Mouse (Mus musculus): ENCODE results near the gene Selplg. TPM values are rescaled to one million over a fixed set of nuclear protein-coding genes. Genes with fewer than 3 reads are reported as not detected.
A peak's percentile ranks its signal among the peaks of the same experiment; 100 is the strongest.

The Selplg gene
- polyA plus RNA-seq, 1 experiment from 2014 or later, result 5.3 TPM

DNA sequence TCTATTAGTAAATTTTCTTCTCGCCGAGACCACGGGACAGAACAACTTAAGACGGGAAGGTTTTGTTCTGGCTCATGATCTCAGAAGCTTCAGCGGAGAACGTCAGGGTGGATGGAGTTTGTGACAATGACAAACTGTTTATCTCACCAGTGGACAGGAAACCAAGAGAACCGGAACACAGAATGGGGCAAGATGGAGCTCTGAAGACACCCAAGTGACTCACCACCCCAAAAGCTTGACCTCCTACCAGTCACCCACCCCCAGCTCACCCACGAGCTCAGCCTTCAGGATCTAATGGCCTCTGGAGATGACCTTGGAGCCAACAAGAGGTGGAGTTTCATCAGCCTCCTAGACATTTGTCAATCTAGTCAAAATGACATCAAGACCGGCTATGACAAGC, 27.1 kb downstream of the Selplg start:
- Histone ChIP-seq H3K36me3 (no peaks in the 10 kb centered on the region), H3K4me3 (replicated peaks) (no peak overlapping the region), H3K27me3 (no peaks in the 10 kb centered on the region), H3K9me3 (replicated peaks) (no peaks in the 10 kb centered on the region), H3K9ac (no peak overlapping the region), H3K4me1 (peaks cover 38% of the 10 kb centered on the region), H3K27ac (replicated peaks) (0 out of 2 replicates have a peak overlapping the region, but pooled peaks have one; percentile 51), H3K4me2 (replicated peaks) (no peak overlapping the region)
- WGBS, result 70% methylated on average over 9 of the region's 9 CpGs
- ATAC-seq (ENCODE audit: insufficient number of reproducible peaks, low FRiP score, low TSS enrichment, low read depth), result no peak

GRCm38 (mm10) chr5:113804395-113804966, 28.0 kb downstream of the Selplg start:
- ATAC-seq (ENCODE audit: insufficient number of reproducible peaks, low FRiP score, low TSS enrichment, low read depth), result peak; percentile 69
- 40% methylated on average over 7 of the region's 7 CpGs for whole genome bisulfite sequencing
- no peak overlapping the region for H3K9ac ChIP-seq
- no peak overlapping the region for H3K4me2 ChIP-seq (replicated peaks)
- peaks cover 45% of the 10 kb centered on the region for H3K4me1 ChIP-seq
- H3K4me3 ChIP-seq (replicated peaks), result no peak overlapping the region
- no peaks in the 10 kb centered on the region for H3K36me3 ChIP-seq
- peak overlapping the region; percentile 51; the same call in 1 of the 2 replicates for H3K27ac ChIP-seq (replicated peaks)
- H3K9me3 ChIP-seq (replicated peaks), result no peaks in the 10 kb centered on the region
- no peaks in the 10 kb centered on the region for H3K27me3 ChIP-seq

DNA sequence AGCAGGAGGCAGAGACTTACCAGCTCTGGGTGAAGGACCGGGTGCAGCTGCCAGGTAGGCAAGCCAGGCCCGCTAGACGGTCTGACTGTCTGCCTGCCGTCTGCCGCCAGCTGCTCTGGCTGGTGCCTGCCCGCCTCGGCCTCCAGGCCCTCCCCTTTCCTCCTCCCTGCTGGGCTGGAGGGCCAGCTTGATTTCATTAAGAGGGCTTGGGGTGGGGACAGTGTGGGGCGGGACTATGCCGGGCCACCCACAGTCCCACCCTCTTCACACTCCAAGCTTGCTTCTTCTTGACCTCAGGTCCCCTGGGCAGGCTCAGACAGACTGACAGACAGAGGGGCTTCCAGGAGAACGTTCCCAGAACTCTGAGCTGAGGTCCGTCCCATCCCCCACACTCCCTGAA, 32.2 kb downstream of the Selplg start, which contains the start of gene Tmem119:
Tmem119 (minus strand) TSS at position 237 of the 400 bp plus-strand sequence.
- Histone ChIP-seq H3K9me3 (replicated peaks) (no peaks in the 10 kb centered on the region), H3K36me3 (0 out of 2 replicates have a peak, but pooled peaks cover 3% of the 10 kb centered on the region), H3K9ac (peak within 1 kb of the TSS; percentile 33), H3K27ac (replicated peaks) (peak within 1 kb of the TSS; percentile 90), H3K27me3 (no peaks in the 10 kb centered on the region), H3K4me2 (replicated peaks) (peak within 1 kb of the TSS; percentile 64), H3K4me1 (peaks cover 68% of the 10 kb centered on the region), H3K4me3 (replicated peaks) (peak within 1 kb of the TSS; percentile 54)
- WGBS, result under 1% methylated on average over 11 of the region's 11 CpGs
- ATAC-seq (ENCODE audit: insufficient number of reproducible peaks, low FRiP score, low TSS enrichment, low read depth), result peak; percentile 88

DNA sequence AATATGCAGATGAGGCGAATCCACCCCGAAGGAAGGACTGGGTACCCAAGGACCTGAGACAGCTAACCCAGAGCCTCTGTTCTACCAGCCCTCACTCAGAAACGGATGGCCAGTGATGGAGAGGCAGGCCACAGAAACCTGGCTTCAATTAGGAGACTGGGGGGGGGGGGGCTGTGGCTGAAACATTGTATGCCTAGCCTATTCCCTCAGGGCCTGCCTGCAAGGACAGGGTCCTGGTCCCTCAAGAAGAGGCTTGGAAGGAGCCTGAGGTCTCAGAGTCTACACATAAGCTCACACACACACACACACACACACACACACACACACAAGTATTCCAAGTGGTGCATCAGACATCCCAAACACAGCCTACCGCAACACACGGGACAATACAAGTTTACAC, 32.8 kb downstream of the Selplg start:
- no peaks in the 10 kb centered on the region for H3K27me3 ChIP-seq
- peaks cover 67% of the 10 kb centered on the region for H3K4me1 ChIP-seq
- peak overlapping the region; percentile 90 for H3K27ac ChIP-seq (replicated peaks)
- H3K4me2 ChIP-seq (replicated peaks), result peak overlapping the region; percentile 64
- H3K9me3 ChIP-seq (replicated peaks), result no peaks in the 10 kb centered on the region
- H3K9ac ChIP-seq, result peak overlapping the region; percentile 33
- peak overlapping the region; percentile 54 for H3K4me3 ChIP-seq (replicated peaks)
- H3K36me3 ChIP-seq, result peaks cover 8% of the 10 kb centered on the region; the same call in 1 of the 2 replicates
- WGBS, result 20% methylated on average over 5 of the region's 5 CpGs
- no peak for ATAC-seq (ENCODE audit: insufficient number of reproducible peaks, low FRiP score, low TSS enrichment, low read depth)

GRCm38 (mm10) chr5:113798525-113798924, 33.9 kb downstream of the Selplg start:
- WGBS, result 36% methylated on average over 9 of the region's 9 CpGs
- H3K36me3 ChIP-seq, result peaks cover 20% of the 10 kb centered on the region
- H3K27ac ChIP-seq (replicated peaks), result peak overlapping the region; percentile 90
- no peaks in the 10 kb centered on the region for H3K27me3 ChIP-seq
- peak overlapping the region; percentile 64 for H3K4me2 ChIP-seq (replicated peaks)
- no peaks in the 10 kb centered on the region for H3K9me3 ChIP-seq (replicated peaks)
- peaks cover 61% of the 10 kb centered on the region for H3K4me1 ChIP-seq
- H3K4me3 ChIP-seq (replicated peaks), result peak overlapping the region; percentile 54
- H3K9ac ChIP-seq, result peak overlapping the region; percentile 24; the same call in 1 of the 2 replicates
- ATAC-seq (ENCODE audit: insufficient number of reproducible peaks, low FRiP score, low TSS enrichment, low read depth), result no peak

- Histone ChIP-seq H3K9ac (0 out of 2 replicates have a peak overlapping the region, but pooled peaks have one; percentile 1), H3K4me3 (replicated peaks) (peak overlapping the region; percentile 54), H3K4me2 (replicated peaks) (peak overlapping the region; percentile 64), H3K27me3 (no peaks in the 10 kb centered on the region), H3K27ac (replicated peaks) (peak overlapping the region; percentile 83), H3K4me1 (peaks cover 68% of the 10 kb centered on the region), H3K36me3 (peaks cover 23% of the 10 kb centered on the region), H3K9me3 (replicated peaks) (no peaks in the 10 kb centered on the region)
- ATAC-seq (ENCODE audit: insufficient number of reproducible peaks, low FRiP score, low TSS enrichment, low read depth), result no peak
- WGBS, result 9% methylated on average over 19 of the region's 19 CpGs
Observed at GRCm38 (mm10) chr5:113797149-113797882, 35.1 kb downstream of the Selplg start.

DNA sequence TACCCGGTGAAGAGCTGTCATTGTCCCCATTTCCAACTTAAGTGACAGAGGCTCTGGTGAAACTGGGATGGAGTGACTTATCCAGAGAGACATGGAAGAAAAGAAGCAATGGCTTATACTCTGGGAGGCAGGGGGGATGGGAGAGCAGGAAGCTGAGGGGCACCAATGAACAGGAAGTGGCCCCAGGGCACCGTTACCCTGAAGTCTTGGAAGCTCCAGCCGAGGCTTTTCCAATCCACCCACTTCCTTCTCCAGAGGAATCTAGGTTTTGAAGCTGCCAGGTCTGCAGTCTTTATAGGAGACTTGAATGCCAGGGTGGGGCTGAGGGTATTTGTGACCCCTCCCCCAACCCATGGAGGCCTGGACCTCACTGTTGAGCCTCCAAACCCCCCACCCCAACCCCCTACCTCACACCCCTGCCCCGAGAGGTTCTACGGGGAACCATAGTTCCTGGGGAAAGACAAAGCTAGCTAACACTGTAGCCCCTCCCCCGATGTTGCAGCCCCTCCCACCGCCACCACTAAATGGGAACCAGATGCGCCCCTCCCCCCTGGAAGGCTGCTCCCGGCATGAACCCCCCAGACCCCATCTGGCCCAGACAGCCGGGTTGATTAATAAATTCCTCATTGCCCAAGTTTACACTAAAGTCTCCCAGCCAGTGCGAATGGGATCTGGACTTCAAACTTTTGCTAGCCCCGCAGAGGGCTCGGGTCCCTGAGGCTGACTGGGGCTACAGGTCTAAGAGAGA, 35.9 kb downstream of the Selplg start:
- 5% methylated on average over 13 of the region's 13 CpGs for WGBS
- H3K27me3 ChIP-seq, result no peaks in the 10 kb centered on the region
- peak overlapping the region; percentile 64 for H3K4me2 ChIP-seq (replicated peaks)
- peaks cover 23% of the 10 kb centered on the region for H3K36me3 ChIP-seq
- H3K4me1 ChIP-seq, result peaks cover 75% of the 10 kb centered on the region
- peak overlapping the region; percentile 83 for H3K27ac ChIP-seq (replicated peaks)
- H3K9ac ChIP-seq, result 0 out of 2 replicates have a peak overlapping the region, but pooled peaks have one; percentile 1
- peak; percentile 24; the same call in 1 of the 2 replicates for ATAC-seq (ENCODE audit: insufficient number of reproducible peaks, low FRiP score, low TSS enrichment, low read depth)
- H3K4me3 ChIP-seq (replicated peaks), result peak overlapping the region; percentile 54
- no peaks in the 10 kb centered on the region for H3K9me3 ChIP-seq (replicated peaks)

- no peak for ATAC-seq (ENCODE audit: insufficient number of reproducible peaks, low FRiP score, low TSS enrichment, low read depth)
- H3K4me2 ChIP-seq (replicated peaks), result no peak overlapping the region
- no peak overlapping the region for H3K9ac ChIP-seq
- peaks cover 70% of the 10 kb centered on the region for H3K4me1 ChIP-seq
- 83% methylated on average over 16 of the region's 16 CpGs for WGBS
- no peak overlapping the region for H3K4me3 ChIP-seq (replicated peaks)
- H3K27ac ChIP-seq (replicated peaks), result peak overlapping the region; percentile 85; the same call in 1 of the 2 replicates
- H3K36me3 ChIP-seq, result peaks cover 23% of the 10 kb centered on the region
- no peaks in the 10 kb centered on the region for H3K27me3 ChIP-seq
- H3K9me3 ChIP-seq (replicated peaks), result no peaks in the 10 kb centered on the region
Observed at GRCm38 (mm10) chr5:113791197-113792095, 41.0 kb downstream of the Selplg start.

- Histone ChIP-seq H3K36me3 (peaks cover 23% of the 10 kb centered on the region), H3K4me1 (peaks cover 62% of the 10 kb centered on the region), H3K9ac (no peak overlapping the region), H3K9me3 (replicated peaks) (no peaks in the 10 kb centered on the region), H3K4me2 (replicated peaks) (no peak overlapping the region), H3K4me3 (replicated peaks) (no peak overlapping the region), H3K27me3 (no peaks in the 10 kb centered on the region), H3K27ac (replicated peaks) (peak overlapping the region; percentile 85; the same call in 1 of the 2 replicates)
- WGBS, result 71% methylated on average over 11 of the region's 11 CpGs
- no peak for ATAC-seq (ENCODE audit: insufficient number of reproducible peaks, low FRiP score, low TSS enrichment, low read depth)
Observed at GRCm38 (mm10) chr5:113790453-113791196, 41.8 kb downstream of the Selplg start.

All from embryonic facial prominence, embryonic 15.5 days (tissue).